Mouse (Mus musculus) thymus, adult 2 months (tissue): ENCODE results near the gene Ush1g. TPM values are rescaled to one million over a fixed set of nuclear protein-coding genes. Genes with fewer than 3 reads are reported as not detected.

ENCODE experiments used
- DNase-seq: peaks from one replicate; pipeline ENCODE4 v3.0.0; 2021
- H3K27ac ChIP-seq: fragments of 200-500 bp; 2 replicates; pipeline ENCODE4 v1.5.1; 2012; ENCODE audit warnings: low read length, control low read depth; ENCODE audit not compliant: control insufficient read depth, insufficient read depth
- H3K27me3 ChIP-seq: fragments of 200-500 bp; 2 replicates; pipeline ENCODE4 v1.6.1; 2012; ENCODE audit warnings: mild to moderate bottlenecking, low read length, moderate library complexity, mixed read lengths; ENCODE audit not compliant: control insufficient read depth, insufficient read depth
- H3K36me3 ChIP-seq: fragments of 200-500 bp; 2 replicates; pipeline ENCODE4 v1.6.1; 2012; ENCODE audit warnings: mild to moderate bottlenecking, low read length, moderate library complexity; ENCODE audit not compliant: control insufficient read depth, insufficient read depth
- H3K4me1 ChIP-seq: fragments of 200-500 bp; replicated peaks from 2 replicates; pipeline ENCODE4 v1.6.1; 2012; ENCODE audit warnings: low read length; ENCODE audit not compliant: control insufficient read depth, insufficient read depth
- H3K4me3 ChIP-seq: fragments of 200-500 bp; 2 replicates; pipeline ENCODE4 v1.5.1; 2012; ENCODE audit warnings: mild to moderate bottlenecking, low read length, control low read depth, moderate library complexity; ENCODE audit not compliant: control insufficient read depth, insufficient read depth
- CTCF ChIP-seq: fragments of 200-500 bp; IDR thresholded peaks from 2 replicates; pipeline ENCODE4 v1.5.1; 2012; ENCODE audit warnings: mild to moderate bottlenecking, control low read depth, low read length, moderate library complexity, borderline replicate concordance; ENCODE audit not compliant: control insufficient read depth, poor library complexity, insufficient read depth; ENCODE audit errors: extremely low read depth
- POLR2A ChIP-seq: fragments of 200-500 bp; IDR thresholded peaks from 2 replicates; pipeline ENCODE4 v1.6.1; 2012; ENCODE audit warnings: mild to moderate bottlenecking, low read length, control low read depth, moderate library complexity; ENCODE audit not compliant: control insufficient read depth, poor library complexity, insufficient read depth; ENCODE audit errors: extremely low read depth
- WGBS: fragments of 180-500 bp; shearing (Covaris S2); methylation state at CpG from one replicate; pipeline ENCODE4 v1.1.7; 2018; 5-methylcytosine and 5-hydroxymethylcytosine counted together
- polyA plus RNA-seq: library from polyadenylated mRNA; depleted of rRNA; stranded (reverse); fragments of >200 nt; gene quantifications from 2 replicates; pipeline ENCODE4 v1.2.3, GENCODE M21; 2012; rRNA removed

The Ush1g gene
- polyA plus RNA-seq, 1 experiment: 0.05 TPM

- H3K4me1 ChIP-seq: peaks cover 14% of the 10 kb centered on the region
- peak; percentile 68 for DNase-seq
- H3K27ac ChIP-seq: no peak overlapping the region
- no peak overlapping the region for H3K4me3 ChIP-seq
- 0 out of 2 replicates have a peak, but pooled peaks cover 7% of the 10 kb centered on the region for H3K36me3 ChIP-seq
- peaks cover 9% of the 10 kb centered on the region for H3K27me3 ChIP-seq
- TF ChIP-seq CTCF: peak; percentile 76; the same call in 1 of the 2 replicates
- no peak for TF ChIP-seq POLR2A
- WGBS: 65% methylated on average over 19 of the region's 19 CpGs
These were observed 51.5 kb downstream of the Ush1g start for GRCm38 (mm10) chr11:115270148-115270861.

GRCm38 (mm10) chr11:115269330-115270066 is 52.3 kb downstream of the Ush1g start:
- DNase-seq: no peak
- no peak for TF ChIP-seq POLR2A
- Histone ChIP-seq H3K4me3 (no peak overlapping the region), H3K4me1 (peaks cover 13% of the 10 kb centered on the region), H3K27me3 (peaks cover 9% of the 10 kb centered on the region), H3K27ac (no peak overlapping the region), H3K36me3 (0 out of 2 replicates have a peak, but pooled peaks cover 7% of the 10 kb centered on the region)
- WGBS: 81% methylated on average over 27 of the region's 27 CpGs

DNA sequence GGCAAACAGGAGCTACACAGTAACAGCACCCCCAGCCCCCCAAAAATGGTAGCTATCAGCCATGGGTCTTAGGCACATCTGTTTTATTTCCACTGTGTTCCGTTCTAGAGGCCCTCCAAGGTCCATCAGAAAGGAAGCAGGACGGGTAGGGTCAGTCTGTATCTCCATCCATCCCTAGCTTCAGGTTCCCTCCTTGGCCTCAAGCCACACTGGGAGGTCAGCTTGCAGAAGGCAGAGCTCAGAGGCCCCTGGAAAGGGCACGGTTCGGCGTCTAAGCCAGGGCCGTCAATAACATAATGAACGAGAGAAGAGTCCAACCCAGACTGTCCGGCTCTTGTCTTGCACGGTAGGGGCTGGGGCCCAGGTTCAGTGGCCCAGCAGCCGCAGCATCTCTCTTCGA is 53.9 kb downstream of the Ush1g start:
- 0 out of 2 replicates have a peak, but pooled peaks cover 7% of the 10 kb centered on the region for H3K36me3 ChIP-seq
- H3K27ac ChIP-seq: no peak overlapping the region
- H3K4me1 ChIP-seq: peaks cover 13% of the 10 kb centered on the region
- no peak for TF ChIP-seq CTCF
- no peak for TF ChIP-seq POLR2A
- no peak overlapping the region for H3K4me3 ChIP-seq
- 98% methylated on average over 11 of the region's 11 CpGs for WGBS
- H3K27me3 ChIP-seq: peaks cover 9% of the 10 kb centered on the region
- no peak for DNase-seq

- no peak within 1 kb of the TSS for H3K4me3 ChIP-seq
- H3K4me1 ChIP-seq: peaks cover 13% of the 10 kb centered on the region
- no peak for DNase-seq
- WGBS: 16% methylated on average over 43 of the region's 50 CpGs
- TF ChIP-seq POLR2A (no peak), CTCF (no peak)
- H3K36me3 ChIP-seq: 0 out of 2 replicates have a peak, but pooled peaks cover 7% of the 10 kb centered on the region
- H3K27ac ChIP-seq: no peak within 1 kb of the TSS
- peaks cover 9% of the 10 kb centered on the region for H3K27me3 ChIP-seq
These were observed 54.6 kb downstream of the Ush1g start, which contains the start of gene Grin2c for GRCm38 (mm10) chr11:115267061-115267883. Gene Grin2c (minus strand): TSS chr11:115267243.

DNA sequence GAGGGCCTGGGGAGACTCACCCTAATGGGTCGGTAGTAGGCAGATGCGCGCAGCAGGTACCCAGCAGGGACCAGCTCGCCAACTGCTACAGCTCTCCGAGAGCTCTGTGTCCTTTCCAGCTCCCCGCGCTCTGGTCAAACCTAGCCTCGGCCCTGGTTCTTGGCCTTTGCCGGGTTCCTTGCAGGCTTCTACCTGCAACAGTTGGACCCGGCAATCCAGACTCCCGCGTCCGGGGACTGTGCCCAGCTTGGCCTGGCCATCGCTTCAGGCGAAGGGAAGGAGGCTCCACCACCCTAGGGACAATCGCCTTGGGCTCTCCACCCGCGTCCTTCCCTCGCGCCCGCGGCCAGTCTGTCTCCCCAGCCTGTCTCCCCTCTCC is 55.5 kb downstream of the Ush1g start:
- TF ChIP-seq POLR2A (no peak), CTCF (no peak)
- no peak for DNase-seq
- Histone ChIP-seq H3K27ac (no peak overlapping the region), H3K4me3 (no peak overlapping the region), H3K27me3 (peaks cover 9% of the 10 kb centered on the region), H3K36me3 (0 out of 2 replicates have a peak, but pooled peaks cover 7% of the 10 kb centered on the region), H3K4me1 (peaks cover 13% of the 10 kb centered on the region)
- WGBS: 7% methylated on average over 22 of the region's 22 CpGs

DNA sequence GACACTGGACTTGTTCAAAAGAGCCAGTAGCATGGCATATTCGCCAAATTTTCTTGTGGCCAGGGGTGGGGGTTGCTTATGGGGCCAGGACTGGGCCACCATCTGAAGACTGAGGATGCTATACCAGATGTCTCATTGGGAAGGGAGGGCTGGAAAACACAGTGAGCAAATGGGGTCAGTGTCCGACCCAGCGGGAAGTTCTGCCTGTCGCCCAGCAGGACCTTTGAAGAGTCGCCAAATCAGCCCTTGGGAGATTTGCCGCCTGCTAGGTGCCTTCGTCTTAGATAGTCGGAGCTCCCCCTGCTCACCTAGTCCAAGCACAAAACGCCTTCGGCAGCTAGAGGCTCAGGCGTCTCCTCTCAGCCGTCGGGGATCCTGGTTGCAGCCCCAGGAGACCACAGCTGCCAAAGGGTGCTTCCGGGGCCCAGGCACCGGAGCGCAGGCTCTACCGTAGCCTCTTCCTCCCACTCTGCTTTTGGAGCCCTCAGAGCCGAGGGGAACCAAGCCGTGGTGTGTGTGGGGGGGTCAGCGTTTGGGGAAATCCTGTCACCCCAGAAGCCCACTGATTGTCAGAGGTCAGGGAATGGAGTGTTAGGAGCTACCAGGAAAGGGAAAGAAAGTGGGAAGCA is 56.0 kb downstream of the Ush1g start:
- WGBS: 4% methylated on average over 20 of the region's 20 CpGs
- H3K4me1 ChIP-seq: peaks cover 13% of the 10 kb centered on the region
- no peak overlapping the region for H3K4me3 ChIP-seq
- H3K27ac ChIP-seq: no peak overlapping the region
- no peak for DNase-seq
- H3K36me3 ChIP-seq: 0 out of 2 replicates have a peak, but pooled peaks cover 7% of the 10 kb centered on the region
- peaks cover 9% of the 10 kb centered on the region for H3K27me3 ChIP-seq
- TF ChIP-seq CTCF (no peak), POLR2A (no peak)

Other genes starting within 250 kb of the Ush1g start
- 15.1 and 18.3 TPM in 2 replicates for gene Rab37, start 230.6 kb downstream of the Ush1g start, polyA plus RNA-seq
- gene Cd300lf, start 188.0 kb downstream of the Ush1g start, polyA plus RNA-seq: 8.4 and 10.4 TPM in 2 replicates
- gene Slc9a3r1, start 158.7 kb downstream of the Ush1g start, polyA plus RNA-seq: 202 and 207 TPM in 2 replicates
- gene Tmem104, start 134.6 kb downstream of the Ush1g start, polyA plus RNA-seq: 24.1 and 26.8 TPM in 2 replicates
- 9.8 and 11.8 TPM in 2 replicates for gene Nat9, start 134.2 kb downstream of the Ush1g start, polyA plus RNA-seq
- gene Grin2c, start 54.8 kb downstream of the Ush1g start, polyA plus RNA-seq: 6.5 and 7.1 TPM in 2 replicates
- gene Fdxr, start 45.0 kb downstream of the Ush1g start, polyA plus RNA-seq: 31.8 and 36.3 TPM in 2 replicates
- 1.6 and 2.1 TPM in 2 replicates for gene Fads6, start 24.4 kb downstream of the Ush1g start, polyA plus RNA-seq
- 0.26 and 0.32 TPM in 2 replicates for gene Otop2, start 14.9 kb downstream of the Ush1g start, polyA plus RNA-seq
- gene Otop3, start 12.7 kb upstream of the Ush1g start, polyA plus RNA-seq: 0.06 and 0.12 TPM in 2 replicates
- gene Hid1, start 45.7 kb upstream of the Ush1g start, polyA plus RNA-seq: 127 and 143 TPM in 2 replicates
- 14.3 and 15.1 TPM in 2 replicates for gene Cdr2l, start 59.9 kb upstream of the Ush1g start, polyA plus RNA-seq
- 144 and 166 TPM in 2 replicates for gene Mrpl58, start 81.7 kb upstream of the Ush1g start, polyA plus RNA-seq
- gene Atp5h, start 97.9 kb upstream of the Ush1g start, polyA plus RNA-seq: 118 and 155 TPM in 2 replicates
- 65.5 and 69.1 TPM in 2 replicates for gene Kctd2, start 98.1 kb upstream of the Ush1g start, polyA plus RNA-seq
- 0.79 and 0.80 TPM in 2 replicates for gene Trim80, start 118.5 kb upstream of the Ush1g start, polyA plus RNA-seq
- gene Slc16a5, start 140.4 kb upstream of the Ush1g start, polyA plus RNA-seq: 446 and 456 TPM in 2 replicates
- 86.1 and 91.3 TPM in 2 replicates for gene Armc7, start 153.6 kb upstream of the Ush1g start, polyA plus RNA-seq
- gene Nt5c, start 169.8 kb upstream of the Ush1g start, polyA plus RNA-seq: 122 and 145 TPM in 2 replicates
- 654 and 686 TPM in 2 replicates for gene Jpt1, start 192.3 kb upstream of the Ush1g start, polyA plus RNA-seq
- gene Sumo2, start 214.2 kb upstream of the Ush1g start, polyA plus RNA-seq: 102 and 105 TPM in 2 replicates
- 114 and 136 TPM in 2 replicates for gene Nup85, start 242.4 kb upstream of the Ush1g start, polyA plus RNA-seq